Mouse (Mus musculus) granulocyte monocyte progenitor cell, adult 5-6 weeks (primary cell): ENCODE results near the gene Hnf4a. TPM values are rescaled to one million over a fixed set of nuclear protein-coding genes. Genes with fewer than 3 reads are reported as not detected.

Experiments used
- ATAC-seq: replicated peaks from 2 replicates; pipeline ENCODE4 v1.8.0; 2016; ENCODE audit warnings: mild to moderate bottlenecking, moderate TSS enrichment, inconsistent platforms; ENCODE audit not compliant: poor library complexity, severe bottlenecking
- total RNA-seq, 2 experiments: library from RNA; stranded (forward) in 1 of 2; stranded (reverse) in 1 of 2; fragments of 200-712, 200-1000 nt in 1 of 2; fragments of >200 nt in 1 of 2; fragmentation: Nextera tagmentation in 1 of 2; gene quantifications; 2 replicates each; pipeline ENCODE4 v1.2.3; 2014 to 2017

Gene Hnf4a
- total RNA-seq, 2 experiments from 2014 or later: 0.15 to 0.37 TPM

GRCm38 (mm10) chr2:163542674-163543073 lies 36.1 kb downstream of the Hnf4a start:
- no peak for ATAC-seq

- ATAC-seq: no peak
These were observed 40.2 kb downstream of the Hnf4a start for GRCm38 (mm10) chr2:163546623-163547318.

GRCm38 (mm10) chr2:163548822-163549221 lies 42.2 kb downstream of the Hnf4a start:
- ATAC-seq: no peak

GRCm38 (mm10) chr2:163549786-163550185 lies 43.2 kb downstream of the Hnf4a start:
- ATAC-seq: no peak

GRCm38 (mm10) chr2:163552518-163552929 lies 45.9 kb downstream of the Hnf4a start:
- ATAC-seq: peak; percentile 59

- no peak for ATAC-seq
These were observed 47.9 kb downstream of the Hnf4a start for GRCm38 (mm10) chr2:163554425-163554982.

- ATAC-seq: no peak
These were observed 48.4 kb downstream of the Hnf4a start for GRCm38 (mm10) chr2:163554996-163555395.

GRCm38 (mm10) chr2:163555417-163555816 lies 48.8 kb downstream of the Hnf4a start:
- ATAC-seq: no peak

- ATAC-seq: no peak
These were observed 51.9 kb downstream of the Hnf4a start for GRCm38 (mm10) chr2:163558548-163558947.

- ATAC-seq: no peak
These were observed 52.6 kb downstream of the Hnf4a start for GRCm38 (mm10) chr2:163559236-163559635.

GRCm38 (mm10) chr2:163560247-163560646 lies 53.6 kb downstream of the Hnf4a start:
- ATAC-seq: no peak

GRCm38 (mm10) chr2:163561258-163561948 lies 54.8 kb downstream of the Hnf4a start:
- ATAC-seq: no peak

- no peak for ATAC-seq
These were observed 58.0 kb downstream of the Hnf4a start for GRCm38 (mm10) chr2:163564646-163565045.

- ATAC-seq: no peak
These were observed 67.7 kb downstream of the Hnf4a start for GRCm38 (mm10) chr2:163574321-163574720.

GRCm38 (mm10) chr2:163575248-163575647 lies 68.6 kb downstream of the Hnf4a start:
- no peak; the same call in none of the 2 replicates for ATAC-seq

GRCm38 (mm10) chr2:163577986-163578385 lies 71.4 kb downstream of the Hnf4a start:
- no peak for ATAC-seq

GRCm38 (mm10) chr2:163580069-163580945 lies 73.7 kb downstream of the Hnf4a start:
- ATAC-seq: peak; percentile 83

GRCm38 (mm10) chr2:163583226-163584087 lies 76.8 kb downstream of the Hnf4a start:
- ATAC-seq: peak; percentile 40

- ATAC-seq: no peak
These were observed 77.4 kb downstream of the Hnf4a start for GRCm38 (mm10) chr2:163584088-163584426.
